Mouse (Mus musculus) layer of hippocampus, adult 18-20 months (tissue): ENCODE results near the gene Gm36028. TPM values are rescaled to one million over a fixed set of nuclear protein-coding genes. Genes with fewer than 3 reads are reported as not detected.

Experiments used
- DNase-seq, 2 experiments: peaks; one replicate each; pipeline ENCODE4 v3.0.0; 2022; ENCODE audit warnings: low spot score in 2 of 2
- total RNA-seq, 2 experiments: library from RNA; stranded (reverse); gene quantifications; 2 replicates each; pipeline ENCODE4 v1.2.3; 2021

Gene Gm36028
- total RNA-seq, 2 experiments from 2014 or later = 0.40 TPM; not detected in 1

DNA sequence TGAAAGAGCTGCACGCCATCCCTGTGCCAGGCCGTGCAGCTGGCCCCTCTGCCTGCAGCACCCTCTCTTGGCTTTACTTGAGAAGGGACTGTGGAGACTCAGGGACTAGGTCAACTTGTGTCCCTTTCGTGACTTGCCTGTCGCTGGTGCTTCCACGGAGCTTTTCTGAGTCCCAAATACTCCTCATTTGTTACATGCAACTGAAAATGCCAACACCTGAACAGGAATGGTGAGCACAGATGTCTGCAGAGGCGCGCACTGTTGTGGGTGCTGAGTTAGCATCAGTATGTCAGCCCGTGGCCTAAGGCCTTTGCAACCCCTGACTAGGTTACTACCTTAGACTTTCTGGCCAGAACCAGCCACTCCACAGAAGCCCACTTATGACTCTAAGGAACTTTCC lies 49.1 kb downstream of the Gm36028 start:
- no peak for DNase-seq

DNA sequence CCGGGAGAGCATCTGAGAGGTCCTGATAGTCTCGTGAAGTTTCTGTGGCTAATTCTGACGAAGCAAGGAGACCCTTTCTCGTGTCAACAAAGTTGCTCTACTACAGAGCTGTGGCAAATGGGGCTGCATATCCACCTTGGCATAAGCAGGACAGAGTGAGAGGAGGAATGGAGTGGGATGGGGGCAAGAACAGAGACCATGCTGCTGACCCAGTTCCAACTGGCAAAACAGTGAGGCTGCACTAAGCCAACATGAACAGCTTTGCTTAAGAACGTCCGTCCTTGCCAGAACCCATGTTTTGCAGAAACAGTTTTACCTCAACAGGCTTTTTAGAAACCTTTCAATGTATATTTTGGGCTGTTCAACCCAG lies 51.3 kb downstream of the Gm36028 start:
- DNase-seq = no peak

DNA sequence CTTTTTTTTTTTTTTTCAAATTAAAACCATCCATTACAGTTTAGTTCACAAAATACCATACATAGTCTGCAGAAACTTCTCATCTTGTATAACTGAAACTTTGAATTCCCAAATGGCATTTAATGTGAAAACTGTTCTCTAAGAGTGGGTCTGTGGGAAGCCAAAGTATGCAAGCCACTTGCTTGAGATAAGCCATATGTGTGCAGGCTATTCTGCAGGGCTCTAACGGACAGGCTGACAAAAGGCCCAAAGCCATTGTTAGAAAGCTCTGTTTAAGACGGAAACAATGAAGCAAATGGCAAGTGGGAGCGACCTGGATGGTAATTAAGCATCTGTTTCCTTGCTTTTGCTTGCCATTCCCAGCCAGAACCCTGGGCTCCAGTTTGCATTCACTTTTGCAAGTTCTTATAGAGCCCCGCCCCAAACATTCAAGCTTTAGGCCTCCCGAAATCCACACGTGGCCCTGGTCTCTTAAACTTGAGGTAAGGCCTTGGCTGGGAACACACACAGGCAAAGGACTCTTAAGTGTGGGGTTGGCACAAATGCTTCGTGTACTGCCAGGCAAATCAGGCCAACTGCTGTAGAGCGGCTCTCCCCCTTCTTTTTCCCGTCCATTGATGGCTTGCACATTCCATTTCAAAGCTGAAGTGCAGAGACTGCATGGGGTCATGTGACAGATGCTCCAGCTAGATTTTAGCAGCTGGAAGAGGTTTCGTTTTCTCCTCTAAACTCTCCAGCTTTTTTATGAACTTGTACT lies 51.9 kb downstream of the Gm36028 start:
- peak in 1 of 2 experiments; percentile 35 for DNase-seq

DNA sequence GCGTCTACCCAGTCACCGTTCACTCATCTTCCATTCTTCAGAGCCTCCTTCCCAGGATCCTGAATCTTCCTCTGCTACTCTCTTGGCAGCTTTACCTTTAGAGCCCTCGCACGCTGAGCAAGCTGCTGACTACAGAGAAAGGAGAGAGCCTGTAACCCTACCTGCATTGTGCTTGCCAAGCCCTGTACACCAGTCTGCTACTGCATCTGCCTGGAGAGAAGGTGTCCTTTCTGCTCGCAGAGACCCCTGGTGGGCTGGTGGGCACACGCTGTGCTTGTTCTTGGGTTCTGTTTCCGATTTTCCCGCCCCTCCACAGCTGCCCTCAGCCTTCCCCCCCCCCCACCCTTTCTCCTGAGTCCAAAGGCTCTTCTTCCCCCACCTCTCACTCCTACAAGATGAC lies 53.7 kb downstream of the Gm36028 start:
- no peak for DNase-seq

DNA sequence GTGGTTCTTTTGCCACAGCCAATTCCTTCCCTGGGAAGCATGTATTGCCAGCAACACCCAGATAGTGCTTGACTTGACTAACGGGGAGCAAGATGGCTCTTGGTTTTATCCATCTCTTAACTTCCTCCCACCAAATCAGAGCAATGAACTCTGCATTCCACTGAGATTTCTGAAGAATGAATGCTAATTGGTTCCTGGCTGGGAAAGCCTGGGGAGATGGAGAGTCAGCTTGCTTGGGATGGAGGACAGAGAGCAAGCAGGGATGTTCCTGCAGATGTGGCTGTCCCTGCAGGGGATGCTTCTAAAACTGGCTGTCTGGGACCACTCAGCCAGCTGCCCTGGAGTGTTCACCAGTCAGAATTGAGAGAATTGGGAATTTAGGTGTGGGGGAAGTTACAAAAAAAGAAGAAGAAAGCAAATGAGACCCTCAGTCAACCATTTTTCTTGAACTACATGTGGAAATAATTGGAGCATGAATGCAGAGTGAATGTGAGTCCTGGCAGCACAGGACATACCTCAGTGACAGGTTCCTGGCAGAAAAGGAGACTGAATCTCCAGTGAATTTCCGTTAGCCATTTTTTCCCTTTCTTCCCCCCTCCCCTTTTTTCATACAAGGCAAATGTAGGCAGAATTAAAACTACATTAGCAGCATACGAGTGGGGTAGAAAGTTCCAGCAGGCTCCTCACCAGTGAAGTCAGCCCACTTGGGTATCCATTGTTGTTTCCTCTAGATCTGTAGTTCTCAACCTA lies 55.0 kb downstream of the Gm36028 start:
- no peak for DNase-seq

DNA sequence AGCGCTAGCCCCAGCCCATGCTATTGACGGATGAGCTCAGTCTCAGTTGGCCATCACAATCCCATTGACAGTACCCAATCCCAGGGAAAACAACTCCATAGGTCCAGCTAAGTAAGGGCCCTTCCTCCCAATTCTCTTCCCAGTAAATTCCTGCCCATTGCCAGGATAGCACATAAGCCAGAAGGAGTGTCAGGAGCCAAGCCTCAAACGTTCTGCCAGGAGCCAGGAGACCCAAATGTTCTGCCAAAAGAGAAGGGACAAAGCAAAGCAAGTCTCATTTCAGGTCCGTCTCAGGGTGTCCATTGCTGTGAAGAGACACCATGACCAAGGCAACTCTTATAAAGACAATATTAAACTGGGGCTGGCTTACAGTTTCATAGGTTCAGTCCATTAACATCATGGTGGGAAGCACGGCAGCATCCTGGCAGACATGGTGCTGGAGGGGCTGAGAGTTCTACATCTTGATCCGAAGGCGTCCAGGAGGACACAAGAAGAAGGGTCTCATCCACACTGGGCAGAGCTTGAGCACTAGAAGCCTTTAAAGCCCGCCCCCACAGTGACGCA lies 57.5 kb downstream of the Gm36028 start:
- peak in 1 of 2 experiments; percentile 36 for DNase-seq

DNA sequence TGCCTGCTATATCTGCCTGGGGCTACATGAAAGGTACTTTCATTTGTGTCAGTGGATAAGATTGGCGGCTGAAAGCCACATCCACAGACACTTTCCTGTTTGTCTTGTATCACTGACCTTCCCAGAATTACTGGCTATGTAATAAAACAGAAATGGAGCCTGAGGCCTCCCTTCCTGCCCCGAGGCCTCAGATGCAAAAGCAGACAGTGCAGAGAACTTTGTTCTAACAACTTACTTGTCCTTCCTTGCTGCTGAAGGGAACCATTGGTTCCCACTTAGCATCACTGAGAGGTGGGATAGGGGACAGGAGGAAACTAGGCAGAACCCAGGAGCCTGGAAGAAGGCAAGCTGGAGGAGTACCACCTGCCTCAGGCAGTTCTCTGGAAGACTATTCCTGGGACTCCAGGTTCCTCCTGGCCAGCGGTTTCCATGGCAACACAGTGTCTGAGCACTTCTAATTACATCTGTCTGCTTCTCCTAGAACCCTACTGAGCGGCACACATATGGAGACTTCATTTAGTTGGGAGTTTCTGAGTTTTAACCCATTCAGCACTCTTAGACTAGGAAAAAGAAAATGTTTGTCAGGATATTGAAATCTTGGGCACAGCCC lies 58.2 kb downstream of the Gm36028 start:
- peak in 1 of 2 experiments; percentile 36 for DNase-seq

DNA sequence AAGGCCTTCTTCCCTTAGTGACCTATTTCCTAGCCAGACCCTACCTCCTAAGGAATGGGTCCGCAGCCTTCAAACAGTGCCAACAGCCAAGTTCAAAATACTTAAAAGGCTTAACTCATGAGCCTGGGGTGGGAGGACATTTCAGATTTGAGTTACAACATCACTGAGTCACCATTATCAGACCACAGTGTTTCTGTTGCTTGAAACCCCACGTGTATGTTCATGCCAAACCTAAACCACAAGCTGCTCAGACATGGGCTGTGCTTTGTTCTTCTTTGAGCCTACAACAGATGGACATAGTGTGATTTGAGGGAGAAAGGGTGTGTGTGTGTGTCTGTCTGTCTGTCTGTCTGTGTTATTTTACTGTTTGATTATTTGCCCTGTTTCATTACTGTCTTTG lies 59.8 kb downstream of the Gm36028 start:
- DNase-seq = peak in 1 of 2 experiments; percentile 43

Other genes starting within 250 kb of the Gm36028 start
- 10 to 100 TPM; 83.3 to 85.1 TPM for gene Ndufb4, start 206.7 kb downstream of the Gm36028 start, total RNA-seq
- gene Fstl1, start 84.3 kb downstream of the Gm36028 start, total RNA-seq = 10 to 100 TPM; 31.3 to 34.0 TPM
- gene Lrrc58, start 7.2 kb upstream of the Gm36028 start, total RNA-seq = 100 to 1,000 TPM; 101 to 105 TPM
- gene Gpr156, start 55.4 kb upstream of the Gm36028 start, total RNA-seq = under 1 TPM; 0.45 to 0.76 TPM
- gene Gsk3b, start 227.9 kb upstream of the Gm36028 start, total RNA-seq = 100 to 1,000 TPM; 145 to 146 TPM